Mouse (Mus musculus) C2C12 (cell line): ENCODE results near the gene Nmt1.

Experiments used
- CEBPB ChIP-seq: IDR thresholded peaks from one replicate; pipeline ENCODE4 v1.6.1; 2011; ENCODE audit warnings: low read depth, mild to moderate bottlenecking, control low read depth, moderate library complexity
- CTCF ChIP-seq: IDR thresholded peaks from one replicate; pipeline ENCODE4 v1.5.1; 2011; ENCODE audit not compliant: control insufficient read depth, insufficient read depth, insufficient read length
- MYOG ChIP-seq: IDR thresholded peaks from one replicate; pipeline ENCODE4 v1.6.1; 2011; ENCODE audit not compliant: control insufficient read depth, insufficient read length; ENCODE audit errors: extremely low read depth

DNA sequence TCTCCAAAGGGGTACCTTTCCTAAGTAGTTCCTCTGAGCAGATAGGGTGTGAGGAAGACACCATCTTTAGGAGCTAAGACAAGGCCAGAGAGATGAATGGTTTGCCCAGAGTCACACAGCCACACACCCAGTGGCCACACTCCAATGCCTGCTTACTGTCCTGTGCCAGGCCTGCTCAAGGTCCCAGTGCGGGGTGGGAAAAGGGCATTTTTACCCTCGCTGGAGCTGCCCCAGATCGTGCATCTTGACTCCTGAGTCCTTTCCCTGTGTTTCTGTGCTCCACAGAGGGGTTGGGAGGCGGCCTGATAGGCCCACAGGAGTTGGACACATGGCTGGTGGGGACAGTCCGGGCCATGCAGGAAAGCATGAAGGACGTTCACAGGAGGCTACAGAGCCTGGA is 77.8 kb downstream of the Nmt1 start:
- TF ChIP-seq MYOG (no peak), CTCF (no peak), CEBPB (no peak)
